Comparison of ENCODE assay signal across 12 mouse cellular contexts in the genomic region with DNA sequence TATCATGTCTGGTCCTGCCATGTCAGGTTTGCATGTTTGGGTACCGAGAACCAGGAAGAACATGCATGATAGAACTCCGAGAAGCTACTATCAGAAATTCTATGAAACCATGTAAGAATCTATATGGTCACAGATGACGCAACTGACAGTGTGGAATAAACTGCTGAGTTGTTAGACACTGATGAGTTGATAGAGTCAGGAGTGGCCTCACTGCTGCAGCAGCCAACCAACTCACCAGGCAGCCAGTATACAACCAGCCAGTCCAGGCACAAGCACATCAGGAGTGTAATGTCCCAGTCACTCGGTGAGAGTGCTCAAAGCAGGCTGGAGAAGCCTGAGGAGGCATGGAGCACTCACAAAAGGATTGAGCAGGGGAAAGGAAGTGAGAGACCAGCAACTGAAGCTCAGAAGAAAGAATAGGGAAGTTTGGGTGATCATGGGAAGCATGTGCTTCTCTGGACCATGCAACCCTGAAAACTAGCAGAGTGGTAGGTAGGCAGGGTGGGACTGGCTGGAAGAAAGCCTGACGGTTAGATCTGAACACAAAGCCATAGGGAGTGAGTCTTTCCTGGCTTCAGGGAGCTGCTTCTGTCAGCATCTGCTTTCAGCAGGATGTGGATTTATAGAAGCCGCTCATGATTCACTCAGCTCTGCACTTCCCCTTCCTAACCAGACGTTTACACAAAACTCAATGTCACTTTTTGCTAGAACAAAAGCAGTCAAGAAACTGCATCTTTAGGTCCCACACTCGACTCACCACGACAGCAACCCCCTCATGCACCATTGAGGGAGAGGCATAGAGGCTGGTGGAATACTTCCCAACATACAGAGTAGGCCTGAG. TPM values are rescaled to one million over a fixed set of nuclear protein-coding genes. Genes with fewer than 3 reads are reported as not detected.
DNase-seq lines count a peak whose midpoint lies in the region; ATAC-seq and TF ChIP-seq lines count a peak whose summit lies in the region.
"Had no signal": no experiment of that assay in that cellular context is flagged by ENCODE, and none has a peak within 500 bp of the region (broad histone marks: within the 10 kb centered on the region; RNA-seq: fewer than 3 reads in every experiment).

No protein-coding gene starts in this region.

- peak; percentile 27 for DNase-seq in liver, adult 2 months (ENCODE audit: extremely low read depth, low read depth, low spot score)
- DNase-seq in liver (no peak), G1E (ENCODE audit: low spot score) (no peak)
- DNase-seq in liver, postnatal 0 days: no peak
- DNase-seq in kidney, adult 8-10 months: no peak
- DNase-seq in urinary bladder, adult 2 months (ENCODE audit: low spot score): no peak

- no peak overlapping the region for H3K9ac ChIP-seq in liver, adult 2 months (ENCODE audit: low read depth, low read length)
- H3K9ac ChIP-seq in liver, postnatal 0 days (replicated peaks): no peak overlapping the region
- H3K9ac ChIP-seq: embryonic facial prominence, embryonic 15.5 days; neural tube, embryonic 12.5 days had no signal

- no peak for TF ChIP-seq POLR2A in liver, adult 2 months (IDR thresholded peaks at IDR 0.05; ENCODE audit: extremely low read depth, insufficient read depth, low read length)

- peaks cover 67% of the 10 kb centered on the region for H3K36me3 ChIP-seq in liver, adult 2 months (ENCODE audit: control insufficient read depth, insufficient read depth, low read length)
- H3K36me3 ChIP-seq in G1E (replicated peaks): peaks cover 90% of the 10 kb centered on the region
- peaks cover 19% of the 10 kb centered on the region for H3K36me3 ChIP-seq in liver, postnatal 0 days (replicated peaks; ENCODE audit: insufficient read depth, low read length)

- 76% methylated on average over 9 of the region's 9 CpGs for WGBS in liver, adult 2 months
- WGBS in liver, postnatal 0 days (ENCODE audit: insufficient replicate concordance): 38% methylated on average over 9 of the region's 9 CpGs

- peak; percentile 45 for ATAC-seq in G1E (ENCODE audit: extremely low read depth, insufficient number of reproducible peaks, low FRiP score, poor library complexity, severe bottlenecking)
- ATAC-seq in liver, postnatal 0 days: 0 out of 2 replicates have a peak, but pooled peaks have one; percentile 14
- ATAC-seq in erythroblast, adult 5-6 weeks (replicated peaks; ENCODE audit: low FRiP score, poor library complexity, severe bottlenecking): no peak

- no peak for TF ChIP-seq CTCF in liver, adult 2 months (IDR thresholded peaks at IDR 0.05; ENCODE audit: low read depth, low read length)
- no peak for TF ChIP-seq CTCF in G1E (IDR thresholded peaks at IDR 0.05; ENCODE audit: low read depth, low read length)
- TF ChIP-seq CTCF in liver, postnatal 0 days (IDR thresholded peaks at IDR 0.05; ENCODE audit: low read depth): no peak

- H3K4me3 ChIP-seq in liver, adult 2 months (ENCODE audit: insufficient read depth, low read depth, low read length): no peak overlapping the region
- H3K4me3 ChIP-seq in G1E (ENCODE audit: low read depth, low read length): peak overlapping the region; percentile 30; the same call in 1 of the 2 replicates
- H3K4me3 ChIP-seq in brown adipose tissue, adult 24 weeks (ENCODE audit: insufficient read depth, low read depth, low read length): no peak overlapping the region
- no peak overlapping the region for H3K4me3 ChIP-seq in liver, postnatal 0 days (ENCODE audit: low read depth, low read length)
- H3K4me3 ChIP-seq: embryonic facial prominence, embryonic 15.5 days; neural tube, embryonic 12.5 days had no signal

- H3K4me2 ChIP-seq in liver, postnatal 0 days (ENCODE audit: low read depth, low read length): no peak overlapping the region
- H3K4me2 ChIP-seq: embryonic facial prominence, embryonic 15.5 days; neural tube, embryonic 12.5 days had no signal

- H3K27me3 ChIP-seq in liver, adult 2 months (ENCODE audit: control insufficient read depth, insufficient read depth, low read length): no peaks in the 10 kb centered on the region
- H3K27me3 ChIP-seq in G1E (ENCODE audit: insufficient read depth, low read length): no peaks in the 10 kb centered on the region
- H3K27me3 ChIP-seq in liver, postnatal 0 days (ENCODE audit: insufficient read depth, low read length): no peaks in the 10 kb centered on the region
- H3K27me3 ChIP-seq: embryonic facial prominence, embryonic 15.5 days; neural tube, embryonic 12.5 days had no signal

- H3K27ac ChIP-seq in liver, adult 2 months (replicated peaks; ENCODE audit: insufficient read depth, low read depth, low read length): peak overlapping the region; percentile 38
- H3K27ac ChIP-seq in brown adipose tissue, adult 24 weeks (replicated peaks; ENCODE audit: low read depth, low read length): peak overlapping the region; percentile 59
- H3K27ac ChIP-seq in liver, postnatal 0 days (ENCODE audit: low read depth): peak overlapping the region; percentile 64
- H3K27ac ChIP-seq: embryonic facial prominence, embryonic 15.5 days; neural tube, embryonic 12.5 days had no signal

- no peaks in the 10 kb centered on the region for H3K9me3 ChIP-seq in G1E (replicated peaks)
- H3K9me3 ChIP-seq in liver, postnatal 0 days (ENCODE audit: low read length): no peaks in the 10 kb centered on the region
- H3K9me3 ChIP-seq: embryonic facial prominence, embryonic 15.5 days; neural tube, embryonic 12.5 days had no signal

- H3K4me1 ChIP-seq in liver, adult 2 months (ENCODE audit: control insufficient read depth, insufficient read depth, low read length): peaks cover 22% of the 10 kb centered on the region
- H3K4me1 ChIP-seq in G1E (ENCODE audit: insufficient read depth, low read depth, low read length): peaks cover 38% of the 10 kb centered on the region
- H3K4me1 ChIP-seq in brown adipose tissue, adult 24 weeks (ENCODE audit: control insufficient read depth, insufficient read depth, insufficient read length, low read length): no peaks in the 10 kb centered on the region
- peaks cover 10% of the 10 kb centered on the region for H3K4me1 ChIP-seq in liver, postnatal 0 days (ENCODE audit: insufficient read depth)
- H3K4me1 ChIP-seq: embryonic facial prominence, embryonic 15.5 days; neural tube, embryonic 12.5 days had no signal

- TF ChIP-seq EP300 in liver, postnatal 0 days (IDR thresholded peaks at IDR 0.05; ENCODE audit: low read depth): no peak

- H3K79me2 ChIP-seq in liver, adult 2 months (ENCODE audit: control insufficient read depth, insufficient read depth, low read length): no peaks in the 10 kb centered on the region

RNA-seq across cellular contexts. Expression of a gene that starts 31.6 kb away (rescaled TPM):
- total RNA-seq in liver, adult 2 months (2014; rRNA removed): 5.3 and 6.7 TPM in 2 replicates
- polyA plus RNA-seq in liver, adult 2 months (2012; rRNA removed): 5.0 and 5.4 TPM in 2 replicates
- total RNA-seq in G1E (2014; fragmentation: Nextera tagmentation) (3.7 and 10.3 TPM in 2 replicates), G1E (2017) (42.6 and 53.8 TPM in 2 replicates)
- polyA plus RNA-seq in G1E (2012): 2.1 and 3.4 TPM in 2 replicates
- 12.9 and 21.2 TPM in 2 replicates for polyA plus RNA-seq in brown adipose tissue, adult 24 weeks (2012; ENCODE audit: insufficient read depth, insufficient read length, missing spikeins)
- polyA plus RNA-seq in liver, postnatal 0 days (2015; fragmentation: Nextera tagmentation; extraction: Ambion mirVana): 11.4 and 12.6 TPM in 2 replicates
- 9.8 and 10.7 TPM in 2 replicates for total RNA-seq in erythroblast, adult 5-6 weeks (2015; ENCODE audit: low replicate concordance)
- 4.0 and 13.7 TPM in 2 replicates for total RNA-seq in erythroblast, adult 5-6 weeks (2017; ENCODE audit: low replicate concordance)
- 13.2 and 16.3 TPM in 2 replicates for polyA plus RNA-seq in urinary bladder, adult 2 months (2012; rRNA removed)

RNA-seq across cellular contexts. Expression of a gene that starts 54.2 kb away (rescaled TPM):
- total RNA-seq in liver, adult 2 months (2014; rRNA removed): not detected in 2 replicates
- polyA plus RNA-seq in liver, adult 2 months (2012; rRNA removed): 0.17 TPM in 1 of 2 replicates, not detected in the other
- total RNA-seq in G1E (2014; fragmentation: Nextera tagmentation) (not detected in 2 replicates), G1E (2017) (0.16 and 0.23 TPM in 2 replicates)
- 0.07 TPM in 1 of 2 replicates, not detected in the other for polyA plus RNA-seq in G1E (2012)
- polyA plus RNA-seq in brown adipose tissue, adult 24 weeks (2012; ENCODE audit: insufficient read depth, insufficient read length, missing spikeins): not detected in 2 replicates
- not detected in 2 replicates for polyA plus RNA-seq in liver, postnatal 0 days (2015; fragmentation: Nextera tagmentation; extraction: Ambion mirVana)
- not detected in 2 replicates for total RNA-seq in erythroblast, adult 5-6 weeks (2015; ENCODE audit: low replicate concordance)
- not detected in 2 replicates for total RNA-seq in erythroblast, adult 5-6 weeks (2017; ENCODE audit: low replicate concordance)
- polyA plus RNA-seq in urinary bladder, adult 2 months (2012; rRNA removed): 0.27 and 0.33 TPM in 2 replicates
- polyA plus RNA-seq: frontal cortex, adult 2 months; hindbrain, embryonic 11.5 days; neural tube, embryonic 12.5 days had no signal
